Mouse (Mus musculus) gonadal fat pad, adult 2 months (tissue): Measurements from ENCODE around the gene 5730596B20Rik. TPM values are rescaled to one million over a fixed set of nuclear protein-coding genes. Genes with fewer than 3 reads are reported as not detected.

ENCODE experiments used
- DNase-seq: peaks from one replicate; pipeline ENCODE4 v3.0.0-alpha.2; 2012; ENCODE audit warnings: low read depth
- polyA plus RNA-seq: library from polyadenylated mRNA; depleted of rRNA; stranded (reverse); fragments of >200 nt; gene quantifications from 2 replicates; pipeline ENCODE4 v1.2.3, GENCODE M21; 2012; rRNA removed

5730596B20Rik gene
- polyA plus RNA-seq, 1 experiment: 0.32 TPM

DNA sequence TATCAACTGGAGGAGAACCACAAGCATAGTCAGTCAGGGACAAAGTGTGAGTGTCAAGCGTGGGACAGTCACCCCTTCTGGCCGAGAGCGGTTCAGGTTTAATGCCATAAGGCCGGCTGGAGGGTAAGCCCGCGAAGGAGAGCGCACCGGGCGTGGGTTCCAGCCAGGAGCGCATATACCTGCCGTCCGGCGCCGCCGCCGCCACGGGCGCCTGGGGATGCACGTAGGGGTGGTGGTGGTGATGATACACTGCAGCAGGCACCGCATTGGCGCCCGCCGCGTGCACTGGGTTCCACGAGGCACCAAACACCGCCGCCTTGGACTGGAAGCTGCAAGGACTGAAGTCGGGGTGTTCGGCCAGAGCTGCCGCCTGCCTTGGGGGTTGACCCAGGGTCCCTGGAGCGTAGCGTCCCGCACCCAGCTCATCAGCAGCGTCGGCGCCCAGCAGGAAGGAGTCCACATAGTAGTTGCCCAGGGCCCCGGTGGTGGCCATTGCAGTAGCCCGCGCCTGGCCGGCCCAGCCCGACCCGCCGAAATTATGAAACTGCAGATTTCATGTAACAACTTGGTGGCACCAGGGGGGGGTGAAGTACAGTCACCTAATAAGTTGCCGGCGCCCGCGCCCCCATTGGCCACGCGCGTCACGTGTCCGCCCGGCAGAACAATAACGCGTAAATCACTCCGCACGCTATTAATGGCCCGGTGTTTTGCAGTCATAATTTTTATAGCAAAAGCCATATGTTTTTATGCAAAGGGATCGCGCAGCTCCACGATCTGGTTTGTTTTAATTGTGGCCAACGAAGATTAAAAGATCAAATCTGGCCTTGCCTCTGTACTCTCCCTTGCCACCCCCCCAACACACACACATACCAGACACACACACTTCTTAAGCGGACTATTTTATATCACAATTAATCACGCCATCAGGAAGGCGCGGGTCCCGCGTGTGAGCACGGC lies 48.6 kb downstream of the 5730596B20Rik start:
- DNase-seq: no peak

DNA sequence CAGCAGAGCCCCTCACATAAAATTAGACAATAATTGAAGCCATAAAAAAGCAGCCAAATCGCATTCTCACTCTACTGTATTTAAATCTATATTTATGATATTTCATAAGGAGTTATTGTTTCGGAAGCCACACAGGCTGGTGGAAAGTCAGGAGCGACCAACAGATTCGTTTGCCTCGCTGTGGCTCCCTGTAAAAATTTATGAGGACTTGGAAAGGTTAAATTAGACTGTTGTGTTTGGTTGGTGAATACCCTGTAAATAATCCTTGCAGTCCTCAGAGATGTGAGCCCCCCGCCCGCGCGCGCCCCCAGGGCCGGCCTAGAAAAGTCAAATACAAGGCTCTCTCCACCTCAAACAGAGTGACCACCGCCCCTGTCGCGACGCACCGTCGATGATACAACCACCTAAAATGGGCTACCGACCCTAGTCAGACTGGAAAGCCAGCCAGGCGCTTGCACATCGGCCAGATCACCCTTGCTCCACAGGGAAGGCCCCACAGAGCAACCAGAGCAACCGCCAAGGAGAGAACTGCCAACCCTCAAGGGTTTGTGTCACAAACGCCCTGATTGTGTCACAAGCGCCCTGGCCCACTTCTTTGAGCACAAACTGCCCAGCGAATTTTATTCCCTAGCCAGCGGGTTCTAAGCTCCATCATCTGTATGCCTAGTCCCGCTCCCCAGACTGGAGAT lies 49.4 kb downstream of the 5730596B20Rik start:
- no peak for DNase-seq

- no peak for DNase-seq
These were observed 50.3 kb downstream of the 5730596B20Rik start for GRCm38 (mm10) chr6:52227470-52228222.

DNA sequence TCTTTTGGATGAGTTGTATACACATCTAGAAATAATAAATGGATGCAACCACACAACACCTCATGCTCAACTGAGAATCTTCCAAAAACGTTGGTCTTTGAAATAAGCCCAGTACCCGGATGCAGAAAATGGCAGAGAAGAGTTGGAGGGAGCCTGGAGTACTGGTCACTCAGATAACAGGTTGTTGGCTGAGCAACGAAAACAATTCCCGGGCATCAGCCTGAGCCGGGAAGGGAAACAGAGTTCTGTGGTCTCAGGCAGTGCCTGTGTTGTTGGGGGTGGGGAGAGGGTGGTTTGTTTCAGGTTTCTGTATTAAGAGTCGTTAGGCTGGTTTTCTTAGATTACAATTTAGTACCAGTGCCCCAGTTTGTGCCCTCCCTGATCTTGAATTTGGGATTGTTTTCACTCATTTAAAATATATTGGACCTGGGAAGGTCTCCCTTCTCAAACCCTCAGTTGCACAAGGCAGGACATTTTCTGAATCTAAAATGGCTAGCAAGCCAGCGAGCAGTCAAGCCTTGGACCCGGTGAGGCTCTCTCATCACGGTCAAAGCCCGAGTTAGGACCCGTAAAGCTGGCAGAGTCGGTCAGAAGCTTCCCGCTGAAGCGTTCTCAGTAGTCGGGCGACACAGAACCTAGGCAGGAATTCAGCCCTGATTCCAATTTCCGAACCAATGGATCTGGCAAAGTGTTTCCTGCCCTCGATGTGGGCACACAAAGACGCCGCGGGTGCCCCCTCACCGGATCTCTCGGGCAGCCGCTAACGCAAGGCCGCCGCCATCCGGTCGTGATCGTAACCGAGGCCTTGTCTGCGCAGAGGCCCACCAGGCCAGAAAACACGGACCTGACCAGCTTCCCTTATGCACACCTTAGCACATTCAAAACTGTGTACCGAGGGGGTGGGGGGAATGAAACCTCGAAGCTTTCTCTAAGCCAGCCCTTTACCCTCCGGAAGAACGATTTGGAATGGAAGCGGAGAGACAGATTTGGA lies 51.5 kb downstream of the 5730596B20Rik start:
- DNase-seq: no peak

- DNase-seq: no peak
These were observed 52.5 kb downstream of the 5730596B20Rik start for GRCm38 (mm10) chr6:52229558-52230416.

Other genes starting within 250 kb of the 5730596B20Rik start
- 14.6 and 19.0 TPM in 2 replicates for gene Skap2, start 164.9 kb upstream of the 5730596B20Rik start, polyA plus RNA-seq
- gene Hoxa1, start 19.2 kb upstream of the 5730596B20Rik start, polyA plus RNA-seq: 1.3 and 1.7 TPM in 2 replicates
- 1.6 and 2.4 TPM in 2 replicates for gene Hoxa2, start 12.7 kb upstream of the 5730596B20Rik start, polyA plus RNA-seq
- 3.1 and 3.7 TPM in 2 replicates for gene Hoxa4, start 14.3 kb downstream of the 5730596B20Rik start, polyA plus RNA-seq
- gene Hoxa5, start 27.1 kb downstream of the 5730596B20Rik start, polyA plus RNA-seq: 5.3 and 10.2 TPM in 2 replicates
- gene Hoxa6, start 31.2 kb downstream of the 5730596B20Rik start, polyA plus RNA-seq: 3.2 and 7.0 TPM in 2 replicates
- 5.6 and 8.2 TPM in 2 replicates for gene Hoxa3, start 35.8 kb downstream of the 5730596B20Rik start, polyA plus RNA-seq
- gene Gm28308, start 35.8 kb downstream of the 5730596B20Rik start, polyA plus RNA-seq: 2.0 and 2.7 TPM in 2 replicates
- gene Hoxa7, start 44.4 kb downstream of the 5730596B20Rik start, polyA plus RNA-seq: 13.2 and 20.4 TPM in 2 replicates
- gene Hoxa9, start 53.6 kb downstream of the 5730596B20Rik start, polyA plus RNA-seq: 5.2 and 7.1 TPM in 2 replicates
- 3.8 and 5.0 TPM in 2 replicates for gene Hoxa10, start 63.4 kb downstream of the 5730596B20Rik start, polyA plus RNA-seq
- gene Hoxa11, start 68.3 kb downstream of the 5730596B20Rik start, polyA plus RNA-seq: 1.8 and 2.0 TPM in 2 replicates
- gene Hoxa13, start 83.4 kb downstream of the 5730596B20Rik start, polyA plus RNA-seq: 0.11 and 0.30 TPM in 2 replicates
- 0.16 and 0.74 TPM in 2 replicates for gene Evx1, start 136.0 kb downstream of the 5730596B20Rik start, polyA plus RNA-seq